Mouse (Mus musculus): ENCODE results near the gene Rbm4b. TPM values are rescaled to one million over a fixed set of nuclear protein-coding genes. Genes with fewer than 3 reads are reported as not detected.
"Not testable (repeated sequence)": the region's sequence is repeated elsewhere in the genome, so short reads cannot be mapped to it uniquely, and the experiment has no call there.

Rbm4b gene
- total and polyA plus RNA-seq, 2 experiments: 7.9 to 19.9 TPM

DNA sequence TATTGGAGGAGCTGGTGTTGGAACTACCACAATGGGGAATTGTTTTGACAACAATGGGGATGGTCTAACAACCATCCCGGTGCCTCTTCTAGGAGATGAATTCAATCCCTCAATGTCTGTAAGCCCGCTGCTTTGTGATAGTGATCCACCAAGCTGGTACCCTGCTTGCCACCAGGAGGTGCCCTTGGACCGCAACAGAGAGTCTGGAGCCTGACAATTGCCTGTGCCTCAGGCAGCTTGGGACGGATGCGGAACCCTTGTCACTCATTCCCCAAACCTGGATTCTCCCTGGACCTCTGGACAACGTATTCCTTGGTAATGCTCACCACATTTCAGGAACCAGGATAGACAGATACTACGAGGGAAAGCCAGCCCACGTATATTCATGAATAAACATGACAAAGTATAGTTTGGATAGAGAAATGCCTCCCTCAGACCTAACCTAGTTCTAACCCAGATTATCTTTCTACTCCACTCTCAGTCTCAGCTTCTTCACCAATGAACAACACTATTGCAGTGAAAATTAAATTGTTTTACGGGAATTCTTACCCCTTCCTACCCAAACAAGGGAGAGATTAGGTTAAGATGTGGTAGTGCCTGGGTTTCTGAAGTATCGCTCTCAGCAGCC, 618 bp upstream of the Rbm4b start:
- Histone ChIP-seq H3K27ac (replicated peaks; ENCODE audit: insufficient read depth, low read depth, low read length) (peak overlapping the region; percentile 93), H3K79me2 (ENCODE audit: control insufficient read depth, insufficient read depth, low read length) (peaks cover 3% of the 10 kb centered on the region; the same call in 1 of the 2 replicates), H3K4me1 (ENCODE audit: control insufficient read depth, insufficient read depth, low read length) (peaks cover 13% of the 10 kb centered on the region), H3K4me3 (ENCODE audit: insufficient read depth, low read depth, low read length) (peak overlapping the region; percentile 92), H3K9ac (ENCODE audit: low read depth, low read length) (peak overlapping the region; percentile 80), H3K27me3 (ENCODE audit: control insufficient read depth, insufficient read depth, low read length) (no peaks in the 10 kb centered on the region), H3K36me3 (ENCODE audit: control insufficient read depth, insufficient read depth, low read length) (peaks cover 11% of the 10 kb centered on the region; the same call in 1 of the 2 replicates)
- TF ChIP-seq POLR2A (IDR thresholded peaks at IDR 0.05; ENCODE audit: extremely low read depth, insufficient read depth, low read length) (no peak), CTCF (IDR thresholded peaks at IDR 0.05; ENCODE audit: low read depth, low read length) (peak; percentile 99)
- DNase-seq (ENCODE audit: extremely low read depth, low read depth, low spot score): peak; percentile 83
- WGBS: under 1% methylated on average over 10 of the region's 10 CpGs

- Histone ChIP-seq H3K9ac (ENCODE audit: low read depth, low read length) (peak overlapping the region; percentile 93), H3K79me2 (ENCODE audit: control insufficient read depth, insufficient read depth, low read length) (peaks cover 5% of the 10 kb centered on the region), H3K36me3 (ENCODE audit: control insufficient read depth, insufficient read depth, low read length) (peaks cover 5% of the 10 kb centered on the region), H3K4me3 (ENCODE audit: insufficient read depth, low read depth, low read length) (peak overlapping the region; percentile 92), H3K4me1 (ENCODE audit: control insufficient read depth, insufficient read depth, low read length) (peaks cover 13% of the 10 kb centered on the region), H3K27ac (replicated peaks; ENCODE audit: insufficient read depth, low read depth, low read length) (peak overlapping the region; percentile 89), H3K27me3 (ENCODE audit: control insufficient read depth, insufficient read depth, low read length) (no peaks in the 10 kb centered on the region)
- no peak for DNase-seq (ENCODE audit: extremely low read depth, low read depth, low spot score)
- TF ChIP-seq CTCF (IDR thresholded peaks at IDR 0.05; ENCODE audit: low read depth, low read length) (no peak), POLR2A (IDR thresholded peaks at IDR 0.05; ENCODE audit: extremely low read depth, insufficient read depth, low read length) (no peak)
- 6% methylated on average over 9 of the region's 9 CpGs for WGBS
Observed at GRCm38 (mm10) chr19:4756921-4757320, 624 bp downstream of the Rbm4b start.

DNA sequence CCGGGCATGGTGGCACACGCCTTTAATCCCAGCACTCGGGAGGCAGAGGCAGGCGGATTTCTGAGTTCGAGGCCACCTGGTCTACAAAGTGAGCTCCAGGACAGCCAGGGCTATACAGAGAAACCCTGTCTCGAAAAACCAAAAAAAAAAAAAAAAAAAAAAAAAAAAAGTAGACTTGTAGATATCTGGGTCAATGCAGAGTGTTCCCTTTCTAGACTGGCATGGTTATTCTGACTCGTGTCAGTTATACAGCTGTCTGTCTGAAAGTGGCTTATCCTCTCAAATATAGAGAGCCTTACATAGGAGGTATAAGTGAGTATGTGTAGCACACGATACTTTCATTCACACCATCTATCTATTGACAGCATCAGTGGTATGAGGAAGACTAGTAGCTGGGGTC, 4.2 kb downstream of the Rbm4b start:
- 75% methylated on average over 8 of the region's 8 CpGs for WGBS
- not testable (repeated sequence) for H3K27ac ChIP-seq (replicated peaks; ENCODE audit: insufficient read depth, low read depth, low read length); H3K9ac ChIP-seq (ENCODE audit: low read depth, low read length); DNase-seq (ENCODE audit: extremely low read depth, low read depth, low spot score); H3K4me3 ChIP-seq (ENCODE audit: insufficient read depth, low read depth, low read length); H3K27me3 ChIP-seq (ENCODE audit: control insufficient read depth, insufficient read depth, low read length)
- Histone ChIP-seq H3K36me3 (ENCODE audit: control insufficient read depth, insufficient read depth, low read length) (peaks cover 29% of the 10 kb centered on the region), H3K4me1 (ENCODE audit: control insufficient read depth, insufficient read depth, low read length) (peaks cover 19% of the 10 kb centered on the region), H3K79me2 (ENCODE audit: control insufficient read depth, insufficient read depth, low read length) (peaks cover 11% of the 10 kb centered on the region)

DNA sequence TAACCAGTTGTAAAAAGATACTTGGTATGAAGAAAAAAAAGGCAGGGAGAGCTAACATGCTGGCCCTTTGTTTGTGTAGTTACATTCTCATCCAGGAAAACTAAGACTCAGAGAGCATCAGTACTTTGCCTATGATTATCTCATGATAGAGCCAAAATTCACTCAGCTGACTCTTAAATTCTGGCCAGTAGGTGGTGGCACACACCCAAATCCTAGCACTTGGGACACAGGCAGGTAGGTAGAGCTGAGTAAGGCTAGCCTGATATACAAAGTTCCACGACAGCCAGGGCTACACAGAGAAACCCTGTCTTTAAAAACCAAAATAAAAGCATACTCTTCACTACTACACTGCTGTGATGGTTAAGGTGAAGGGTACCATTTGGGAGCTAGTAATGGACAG, 6.6 kb downstream of the Rbm4b start:
- DNase-seq (ENCODE audit: extremely low read depth, low read depth, low spot score): peak; percentile 71
- Histone ChIP-seq H3K27ac (replicated peaks; ENCODE audit: insufficient read depth, low read depth, low read length) (no peak overlapping the region), H3K79me2 (ENCODE audit: control insufficient read depth, insufficient read depth, low read length) (peaks cover 20% of the 10 kb centered on the region), H3K4me3 (ENCODE audit: insufficient read depth, low read depth, low read length) (no peak overlapping the region), H3K9ac (ENCODE audit: low read depth, low read length) (no peak overlapping the region), H3K4me1 (ENCODE audit: control insufficient read depth, insufficient read depth, low read length) (peaks cover 31% of the 10 kb centered on the region), H3K27me3 (ENCODE audit: control insufficient read depth, insufficient read depth, low read length) (no peaks in the 10 kb centered on the region), H3K36me3 (ENCODE audit: control insufficient read depth, insufficient read depth, low read length) (peaks cover 38% of the 10 kb centered on the region)
- TF ChIP-seq POLR2A (IDR thresholded peaks at IDR 0.05; ENCODE audit: extremely low read depth, insufficient read depth, low read length): no peak
- peak; percentile 29; the same call in 1 of the 2 replicates for TF ChIP-seq CTCF (IDR thresholded peaks at IDR 0.05; ENCODE audit: low read depth, low read length)
- WGBS: 9% methylated on average over 1 of the region's 1 CpGs

DNA sequence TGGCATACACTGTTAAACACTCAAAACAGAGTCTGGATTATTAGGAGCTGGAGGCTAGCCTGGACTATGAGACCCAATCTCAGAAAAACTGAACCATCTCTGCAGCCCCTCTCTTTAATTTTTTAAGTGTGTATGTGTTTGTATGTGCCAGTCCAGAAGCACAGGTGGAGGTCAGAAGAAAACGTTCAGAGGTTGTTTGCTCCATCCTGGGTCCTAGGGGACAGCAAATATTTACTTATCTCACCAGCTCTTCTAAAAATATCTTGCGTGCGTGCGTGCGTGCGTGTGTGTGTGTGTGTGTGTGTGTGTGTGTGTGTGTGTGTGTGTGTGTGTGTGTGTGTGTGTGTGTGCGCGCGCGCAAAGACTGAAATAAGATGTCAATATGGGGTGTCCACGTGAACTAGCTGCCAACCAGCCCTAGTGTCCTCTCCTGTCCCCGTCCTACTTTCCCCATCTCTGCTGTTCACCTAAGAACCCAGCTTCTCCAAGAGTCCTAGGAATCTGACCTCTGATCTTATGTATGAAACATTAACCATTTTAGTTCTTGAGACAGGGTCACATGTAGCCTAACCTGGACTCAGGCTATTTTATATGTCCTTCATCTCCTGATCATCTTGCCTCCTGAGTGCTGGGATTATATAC, 11.3 kb downstream of the Rbm4b start:
- H3K79me2 ChIP-seq (ENCODE audit: control insufficient read depth, insufficient read depth, low read length): peaks cover 14% of the 10 kb centered on the region; the same call in 1 of the 2 replicates
- H3K4me3 ChIP-seq (ENCODE audit: insufficient read depth, low read depth, low read length): no peak overlapping the region
- 49% methylated on average over 12 of the region's 12 CpGs for WGBS
- DNase-seq (ENCODE audit: extremely low read depth, low read depth, low spot score): peak; percentile 91
- peaks cover 58% of the 10 kb centered on the region for H3K36me3 ChIP-seq (ENCODE audit: control insufficient read depth, insufficient read depth, low read length)
- peaks cover 24% of the 10 kb centered on the region for H3K4me1 ChIP-seq (ENCODE audit: control insufficient read depth, insufficient read depth, low read length)
- peak overlapping the region; percentile 50; the same call in 1 of the 2 replicates for H3K9ac ChIP-seq (ENCODE audit: low read depth, low read length)
- TF ChIP-seq POLR2A (IDR thresholded peaks at IDR 0.05; ENCODE audit: extremely low read depth, insufficient read depth, low read length) (no peak), CTCF (IDR thresholded peaks at IDR 0.05; ENCODE audit: low read depth, low read length) (no peak)
- no peaks in the 10 kb centered on the region for H3K27me3 ChIP-seq (ENCODE audit: control insufficient read depth, insufficient read depth, low read length)
- H3K27ac ChIP-seq (replicated peaks; ENCODE audit: insufficient read depth, low read depth, low read length): peak overlapping the region; percentile 84

- H3K4me3 ChIP-seq (ENCODE audit: insufficient read depth, low read depth, low read length): no peak overlapping the region
- TF ChIP-seq POLR2A (IDR thresholded peaks at IDR 0.05; ENCODE audit: extremely low read depth, insufficient read depth, low read length): no peak
- no peak for TF ChIP-seq CTCF (IDR thresholded peaks at IDR 0.05; ENCODE audit: low read depth, low read length)
- 33% methylated on average over 3 of the region's 3 CpGs for WGBS
- H3K36me3 ChIP-seq (ENCODE audit: control insufficient read depth, insufficient read depth, low read length): peaks cover 53% of the 10 kb centered on the region
- H3K79me2 ChIP-seq (ENCODE audit: control insufficient read depth, insufficient read depth, low read length): peaks cover 7% of the 10 kb centered on the region; the same call in 1 of the 2 replicates
- H3K27ac ChIP-seq (replicated peaks; ENCODE audit: insufficient read depth, low read depth, low read length): no peak overlapping the region
- H3K27me3 ChIP-seq (ENCODE audit: control insufficient read depth, insufficient read depth, low read length): no peaks in the 10 kb centered on the region
- peaks cover 5% of the 10 kb centered on the region; the same call in 1 of the 2 replicates for H3K4me1 ChIP-seq (ENCODE audit: control insufficient read depth, insufficient read depth, low read length)
- no peak for DNase-seq (ENCODE audit: extremely low read depth, low read depth, low spot score)
- H3K9ac ChIP-seq (ENCODE audit: low read depth, low read length): no peak overlapping the region
Observed at GRCm38 (mm10) chr19:4772785-4773184, 16.5 kb downstream of the Rbm4b start.

Measured in liver, adult 2 months (tissue).